Mouse (Mus musculus) limb, embryonic 11.5 days (tissue): ENCODE results near the gene Frmd4a. TPM values are rescaled to one million over a fixed set of nuclear protein-coding genes. Genes with fewer than 3 reads are reported as not detected.
"Not testable (repeated sequence)": the region's sequence is repeated elsewhere in the genome, so short reads cannot be mapped to it uniquely, and the experiment has no call there.

Experiments used
- ATAC-seq: fragments of 200-750 bp; cut with Nextera tagmentation; 2 replicates; pipeline ENCODE4 v1.8.0; 2017; ENCODE audit warnings: low read depth; ENCODE audit not compliant: insufficient number of reproducible peaks, low FRiP score, low TSS enrichment
- DNase-seq: peaks from one replicate; pipeline ENCODE4 v3.0.0-alpha.2; 2015; ENCODE audit warnings: low spot score
- H3K27ac ChIP-seq: fragments of 300-500 bp; sonication (generic); replicated peaks from 2 replicates; pipeline ENCODE4 v1.5.1; 2014; ENCODE audit warnings: low read depth, mild to moderate bottlenecking, low read length
- H3K27me3 ChIP-seq: fragments of 300-500 bp; sonication (generic); 2 replicates; pipeline ENCODE4 v1.6.1; 2014; ENCODE audit warnings: mild to moderate bottlenecking, low read length, mixed read lengths; ENCODE audit not compliant: control insufficient read depth, insufficient read depth
- H3K36me3 ChIP-seq: fragments of 300-500 bp; sonication (generic); 2 replicates; pipeline ENCODE4 v1.6.1; 2014; ENCODE audit warnings: mild to moderate bottlenecking, low read length, moderate library complexity, mixed read lengths; ENCODE audit not compliant: control insufficient read depth, insufficient read depth
- H3K4me1 ChIP-seq: fragments of 300-500 bp; sonication (generic); 2 replicates; pipeline ENCODE4 v1.6.1; 2014; ENCODE audit warnings: low read length, mixed read lengths; ENCODE audit not compliant: control insufficient read depth, insufficient read depth
- H3K4me2 ChIP-seq: fragments of 300-500 bp; sonication (generic); 2 replicates; pipeline ENCODE4 v1.6.1; 2014; ENCODE audit warnings: low read depth, mild to moderate bottlenecking, moderate library complexity; ENCODE audit not compliant: severe bottlenecking
- H3K4me3 ChIP-seq: fragments of 300-500 bp; sonication (generic); 2 replicates; pipeline ENCODE4 v1.5.1; 2014; ENCODE audit warnings: low read depth, low read length
- H3K9ac ChIP-seq: fragments of 300-500 bp; sonication (generic); 2 replicates; pipeline ENCODE4 v1.6.1; 2014; ENCODE audit warnings: mild to moderate bottlenecking, low read length
- H3K9me3 ChIP-seq: fragments of 300-500 bp; sonication (generic); 2 replicates; pipeline ENCODE4 v1.6.1; 2016; ENCODE audit warnings: low read length; ENCODE audit not compliant: control insufficient read depth
- WGBS: fragments of 180-500 bp; shearing (Covaris S2); extraction: QIAGEN DNeasy Blood & Tissue Kit; methylation state at CpG from one replicate; pipeline ENCODE4 v1.1.7; 2014; 5-methylcytosine and 5-hydroxymethylcytosine counted together
- polyA plus RNA-seq: library from polyadenylated mRNA; unstranded; fragments of >200 nt; fragmentation: Nextera tagmentation; extraction: Ambion mirVana; gene quantifications from 2 replicates; pipeline ENCODE4 v1.2.1, GENCODE M21; 2014

Gene Frmd4a
- polyA plus RNA-seq, 1 experiment from 2014 or later: 65.3 TPM

GRCm38 (mm10) chr2:4558651-4559203, 541.2 kb downstream of the Frmd4a start:
- WGBS: 18% methylated on average over 8 of the region's 8 CpGs
- H3K9ac ChIP-seq: peak overlapping the region; percentile 71
- peaks cover 58% of the 10 kb centered on the region for H3K4me1 ChIP-seq
- H3K4me2 ChIP-seq: peak overlapping the region; percentile 55
- no peaks in the 10 kb centered on the region for H3K9me3 ChIP-seq
- no peak for ATAC-seq
- no peaks in the 10 kb centered on the region; the same call in 1 of the 2 replicates for H3K36me3 ChIP-seq
- peak overlapping the region; percentile 93 for H3K27ac ChIP-seq
- no peaks in the 10 kb centered on the region for H3K27me3 ChIP-seq
- peak; percentile 32 for DNase-seq
- peak overlapping the region; percentile 39 for H3K4me3 ChIP-seq

- 0% methylated on average over 27 of the region's 27 CpGs for WGBS
Observed at GRCm38 (mm10) chr2:4559211-4559882, 541.8 kb downstream of the Frmd4a start.

GRCm38 (mm10) chr2:4559883-4560247, 542.3 kb downstream of the Frmd4a start:
- Histone ChIP-seq H3K4me3 (peak overlapping the region; percentile 39), H3K9me3 (no peaks in the 10 kb centered on the region), H3K27ac (peak overlapping the region; percentile 93), H3K27me3 (no peaks in the 10 kb centered on the region), H3K36me3 (no peaks in the 10 kb centered on the region; the same call in 1 of the 2 replicates), H3K9ac (peak overlapping the region; percentile 71), H3K4me2 (peak overlapping the region; percentile 55), H3K4me1 (peaks cover 58% of the 10 kb centered on the region)
- ATAC-seq (no peak), DNase-seq (no peak)
- 0% methylated on average over 8 of the region's 8 CpGs for WGBS

More at GRCm38 (mm10) chr2:4559211-4559882, 541.8 kb downstream of the Frmd4a start:
- Histone ChIP-seq H3K36me3 (no peaks in the 10 kb centered on the region; the same call in 1 of the 2 replicates), H3K4me2 (peak overlapping the region; percentile 55), H3K4me1 (peaks cover 58% of the 10 kb centered on the region), H3K9ac (peak overlapping the region; percentile 71), H3K4me3 (peak overlapping the region; percentile 39), H3K27me3 (no peaks in the 10 kb centered on the region), H3K27ac (peak overlapping the region; percentile 93), H3K9me3 (no peaks in the 10 kb centered on the region)
- DNase-seq (peak; percentile 88), ATAC-seq (peak; percentile 80)

GRCm38 (mm10) chr2:4560516-4560915, 543.0 kb downstream of the Frmd4a start:
- ATAC-seq, H3K27me3 ChIP-seq, H3K36me3 ChIP-seq, H3K9me3 ChIP-seq, DNase-seq: not testable (repeated sequence)
- Histone ChIP-seq H3K9ac (peak overlapping the region; percentile 38), H3K4me1 (peaks cover 53% of the 10 kb centered on the region), H3K27ac (peak overlapping the region; percentile 53; the same call in 1 of the 2 replicates), H3K4me2 (peak overlapping the region; percentile 55), H3K4me3 (peak overlapping the region; percentile 39)
- WGBS: 1% methylated on average over 2 of the region's 2 CpGs

GRCm38 (mm10) chr2:4561196-4561595, 543.7 kb downstream of the Frmd4a start:
- peak overlapping the region; percentile 39 for H3K4me3 ChIP-seq
- no peak for ATAC-seq
- WGBS: 33% methylated on average over 5 of the region's 5 CpGs

GRCm38 (mm10) chr2:4562373-4562772, 544.9 kb downstream of the Frmd4a start:
- peaks cover 5% of the 10 kb centered on the region; the same call in 1 of the 2 replicates for H3K36me3 ChIP-seq
- no peak overlapping the region for H3K9ac ChIP-seq

More at GRCm38 (mm10) chr2:4561196-4561595, 543.7 kb downstream of the Frmd4a start:
- DNase-seq: no peak
- Histone ChIP-seq H3K27ac (peak overlapping the region; percentile 53; the same call in 1 of the 2 replicates), H3K9ac (peak overlapping the region; percentile 38), H3K27me3 (no peaks in the 10 kb centered on the region), H3K4me2 (peak overlapping the region; percentile 55), H3K9me3 (no peaks in the 10 kb centered on the region), H3K4me1 (peaks cover 48% of the 10 kb centered on the region), H3K36me3 (peaks cover 4% of the 10 kb centered on the region; the same call in 1 of the 2 replicates)

GRCm38 (mm10) chr2:4562826-4563225, 545.3 kb downstream of the Frmd4a start:
- H3K9me3 ChIP-seq: no peaks in the 10 kb centered on the region
- ATAC-seq (no peak), DNase-seq (no peak)
- no peak overlapping the region for H3K27ac ChIP-seq
- 58% methylated on average over 5 of the region's 5 CpGs for WGBS
- peak overlapping the region; percentile 39 for H3K4me3 ChIP-seq
- peaks cover 5% of the 10 kb centered on the region; the same call in 1 of the 2 replicates for H3K36me3 ChIP-seq
- peak overlapping the region; percentile 55 for H3K4me2 ChIP-seq
- no peaks in the 10 kb centered on the region for H3K27me3 ChIP-seq
- peaks cover 31% of the 10 kb centered on the region for H3K4me1 ChIP-seq
- H3K9ac ChIP-seq: no peak overlapping the region

More at GRCm38 (mm10) chr2:4562373-4562772, 544.9 kb downstream of the Frmd4a start:
- ATAC-seq: no peak
- Histone ChIP-seq H3K4me3 (peak overlapping the region; percentile 39), H3K4me1 (peaks cover 36% of the 10 kb centered on the region), H3K4me2 (peak overlapping the region; percentile 55), H3K9me3 (no peaks in the 10 kb centered on the region), H3K27ac (0 out of 2 replicates have a peak overlapping the region, but pooled peaks have one; percentile 12), H3K27me3 (no peaks in the 10 kb centered on the region)
- no peak for DNase-seq
- WGBS: 56% methylated on average over 3 of the region's 3 CpGs

GRCm38 (mm10) chr2:4563322-4563721, 545.8 kb downstream of the Frmd4a start:
- ATAC-seq (no peak), DNase-seq (no peak)
- peak overlapping the region; percentile 55 for H3K4me2 ChIP-seq
- peaks cover 26% of the 10 kb centered on the region for H3K4me1 ChIP-seq
- 65% methylated on average over 1 of the region's 1 CpGs for WGBS
- H3K4me3 ChIP-seq: peak overlapping the region; percentile 39; the same call in 1 of the 2 replicates
- no peaks in the 10 kb centered on the region for H3K9me3 ChIP-seq
- H3K27me3 ChIP-seq: no peaks in the 10 kb centered on the region
- H3K27ac ChIP-seq: no peak overlapping the region
- H3K9ac ChIP-seq: no peak overlapping the region
- peaks cover 5% of the 10 kb centered on the region; the same call in 1 of the 2 replicates for H3K36me3 ChIP-seq
